Mouse (Mus musculus): ENCODE measurements around the gene Akap1. TPM values are rescaled to one million over a fixed set of nuclear protein-coding genes. Genes with fewer than 3 reads are reported as not detected.

The Akap1 gene
- 34.1 and 38.9 TPM in 2 replicates for polyA plus RNA-seq (2016; fragmentation: Nextera tagmentation; extraction: Ambion mirVana)

- Histone ChIP-seq H3K9ac (peak within 1 kb of the TSS; percentile 81), H3K4me1 (replicated peaks) (peaks cover 33% of the 10 kb centered on the region), H3K27me3 (replicated peaks) (no peaks in the 10 kb centered on the region), H3K36me3 (no peaks in the 10 kb centered on the region), H3K9me3 (replicated peaks) (no peaks in the 10 kb centered on the region), H3K4me2 (peak within 1 kb of the TSS; percentile 94), H3K27ac (ENCODE audit: poor library complexity, severe bottlenecking) (peak within 1 kb of the TSS; percentile 90), H3K4me3 (peak within 1 kb of the TSS; percentile 70)
- 2% methylated on average over 60 of the region's 60 CpGs for WGBS
- ATAC-seq (ENCODE audit: insufficient number of reproducible peaks, low FRiP score) = peak; percentile 96
Measured at GRCm38 (mm10) chr11:88864458-88865197, at the start of gene Akap1. Gene Akap1, minus strand, starts transcription at chr11:88864586.

- H3K4me2 ChIP-seq = no peak overlapping the region
Measured at GRCm38 (mm10) chr11:88909388-88910036, 45.1 kb upstream of the Akap1 start.

GRCm38 (mm10) chr11:88908557-88909211 is 44.3 kb upstream of the Akap1 start:
- H3K4me3 ChIP-seq = no peak overlapping the region
- no peak overlapping the region for H3K27ac ChIP-seq (ENCODE audit: poor library complexity, severe bottlenecking)
- ATAC-seq (ENCODE audit: insufficient number of reproducible peaks, low FRiP score) = no peak
- peaks cover 6% of the 10 kb centered on the region; the same call in 1 of the 2 replicates for H3K4me1 ChIP-seq (replicated peaks)
- no peak overlapping the region for H3K4me2 ChIP-seq
- H3K9ac ChIP-seq = no peak overlapping the region
- no peaks in the 10 kb centered on the region for H3K27me3 ChIP-seq (replicated peaks)
- no peaks in the 10 kb centered on the region for H3K36me3 ChIP-seq
- WGBS = 96% methylated on average over 1 of the region's 1 CpGs
- H3K9me3 ChIP-seq (replicated peaks) = no peaks in the 10 kb centered on the region; the same call in 1 of the 2 replicates

More at GRCm38 (mm10) chr11:88909388-88910036, 45.1 kb upstream of the Akap1 start:
- H3K9ac ChIP-seq = no peak overlapping the region
- no peaks in the 10 kb centered on the region; the same call in 1 of the 2 replicates for H3K9me3 ChIP-seq (replicated peaks)
- ATAC-seq (ENCODE audit: insufficient number of reproducible peaks, low FRiP score) = no peak
- H3K36me3 ChIP-seq = no peaks in the 10 kb centered on the region
- no peak overlapping the region for H3K4me3 ChIP-seq
- H3K4me1 ChIP-seq (replicated peaks) = peaks cover 6% of the 10 kb centered on the region; the same call in 1 of the 2 replicates
- WGBS = 74% methylated on average over 8 of the region's 8 CpGs
- no peaks in the 10 kb centered on the region for H3K27me3 ChIP-seq (replicated peaks)
- H3K27ac ChIP-seq (ENCODE audit: poor library complexity, severe bottlenecking) = no peak overlapping the region

GRCm38 (mm10) chr11:88907886-88908285 is 43.5 kb upstream of the Akap1 start:
- WGBS = 92% methylated on average over 7 of the region's 7 CpGs
- Histone ChIP-seq H3K27ac (ENCODE audit: poor library complexity, severe bottlenecking) (no peak overlapping the region), H3K4me3 (no peak overlapping the region), H3K4me1 (replicated peaks) (peaks cover 9% of the 10 kb centered on the region), H3K9ac (no peak overlapping the region), H3K4me2 (no peak overlapping the region), H3K36me3 (no peaks in the 10 kb centered on the region), H3K27me3 (replicated peaks) (no peaks in the 10 kb centered on the region), H3K9me3 (replicated peaks) (no peaks in the 10 kb centered on the region; the same call in 1 of the 2 replicates)
- no peak for ATAC-seq (ENCODE audit: insufficient number of reproducible peaks, low FRiP score)

- Histone ChIP-seq H3K4me2 (no peak overlapping the region), H3K9ac (no peak overlapping the region), H3K4me1 (replicated peaks) (peaks cover 29% of the 10 kb centered on the region), H3K36me3 (no peaks in the 10 kb centered on the region), H3K27ac (ENCODE audit: poor library complexity, severe bottlenecking) (no peak overlapping the region), H3K9me3 (replicated peaks) (no peaks in the 10 kb centered on the region; the same call in 1 of the 2 replicates), H3K27me3 (replicated peaks) (no peaks in the 10 kb centered on the region), H3K4me3 (no peak overlapping the region)
- ATAC-seq (ENCODE audit: insufficient number of reproducible peaks, low FRiP score) = no peak
- 11% methylated on average over 2 of the region's 2 CpGs for WGBS
Measured at GRCm38 (mm10) chr11:88905621-88906020, 41.2 kb upstream of the Akap1 start.

- no peak overlapping the region for H3K4me2 ChIP-seq
- no peak overlapping the region for H3K27ac ChIP-seq (ENCODE audit: poor library complexity, severe bottlenecking)
- WGBS = 55% methylated on average over 2 of the region's 2 CpGs
- H3K36me3 ChIP-seq = no peaks in the 10 kb centered on the region
- no peak overlapping the region for H3K9ac ChIP-seq
- no peaks in the 10 kb centered on the region for H3K9me3 ChIP-seq (replicated peaks)
- no peak overlapping the region for H3K4me3 ChIP-seq
- ATAC-seq (ENCODE audit: insufficient number of reproducible peaks, low FRiP score) = no peak
- H3K27me3 ChIP-seq (replicated peaks) = no peaks in the 10 kb centered on the region
- H3K4me1 ChIP-seq (replicated peaks) = peaks cover 29% of the 10 kb centered on the region
Measured at GRCm38 (mm10) chr11:88904080-88904479, 39.7 kb upstream of the Akap1 start.

GRCm38 (mm10) chr11:88902762-88903161 is 38.4 kb upstream of the Akap1 start:
- Histone ChIP-seq H3K4me3 (no peak overlapping the region), H3K4me2 (no peak overlapping the region), H3K9me3 (replicated peaks) (no peaks in the 10 kb centered on the region), H3K27ac (ENCODE audit: poor library complexity, severe bottlenecking) (no peak overlapping the region), H3K9ac (no peak overlapping the region), H3K36me3 (no peaks in the 10 kb centered on the region), H3K27me3 (replicated peaks) (no peaks in the 10 kb centered on the region), H3K4me1 (replicated peaks) (peaks cover 32% of the 10 kb centered on the region)
- ATAC-seq (ENCODE audit: insufficient number of reproducible peaks, low FRiP score) = no peak
- WGBS = 67% methylated on average over 6 of the region's 6 CpGs

GRCm38 (mm10) chr11:88901341-88901802 is 37.0 kb upstream of the Akap1 start:
- Histone ChIP-seq H3K4me2 (peak overlapping the region; percentile 34), H3K9ac (peak overlapping the region; percentile 28; the same call in 1 of the 2 replicates), H3K27me3 (replicated peaks) (no peaks in the 10 kb centered on the region)

GRCm38 (mm10) chr11:88899561-88899960 is 35.2 kb upstream of the Akap1 start:
- no peaks in the 10 kb centered on the region for H3K27me3 ChIP-seq (replicated peaks)
- WGBS = 87% methylated on average over 6 of the region's 6 CpGs
- no peak for ATAC-seq (ENCODE audit: insufficient number of reproducible peaks, low FRiP score)
- no peak overlapping the region for H3K4me2 ChIP-seq
- no peak overlapping the region for H3K9ac ChIP-seq
- no peak overlapping the region for H3K4me3 ChIP-seq
- no peak overlapping the region for H3K27ac ChIP-seq (ENCODE audit: poor library complexity, severe bottlenecking)
- H3K36me3 ChIP-seq = no peaks in the 10 kb centered on the region
- H3K4me1 ChIP-seq (replicated peaks) = peaks cover 31% of the 10 kb centered on the region
- no peaks in the 10 kb centered on the region for H3K9me3 ChIP-seq (replicated peaks)

More at GRCm38 (mm10) chr11:88901341-88901802, 37.0 kb upstream of the Akap1 start:
- H3K4me3 ChIP-seq = no peak overlapping the region
- H3K4me1 ChIP-seq (replicated peaks) = peaks cover 36% of the 10 kb centered on the region
- no peaks in the 10 kb centered on the region for H3K9me3 ChIP-seq (replicated peaks)
- 35% methylated on average over 7 of the region's 7 CpGs for WGBS
- H3K27ac ChIP-seq (ENCODE audit: poor library complexity, severe bottlenecking) = peak overlapping the region; percentile 69
- H3K36me3 ChIP-seq = no peaks in the 10 kb centered on the region
- ATAC-seq (ENCODE audit: insufficient number of reproducible peaks, low FRiP score) = no peak

GRCm38 (mm10) chr11:88898380-88898763 is 34.0 kb upstream of the Akap1 start:
- H3K27me3 ChIP-seq (replicated peaks) = no peaks in the 10 kb centered on the region
- no peak overlapping the region for H3K4me2 ChIP-seq
- no peak overlapping the region for H3K9ac ChIP-seq
- ATAC-seq (ENCODE audit: insufficient number of reproducible peaks, low FRiP score) = no peak
- H3K27ac ChIP-seq (ENCODE audit: poor library complexity, severe bottlenecking) = no peak overlapping the region
- WGBS = 82% methylated on average over 4 of the region's 4 CpGs
- H3K36me3 ChIP-seq = no peaks in the 10 kb centered on the region
- no peak overlapping the region for H3K4me3 ChIP-seq
- no peaks in the 10 kb centered on the region for H3K9me3 ChIP-seq (replicated peaks)
- H3K4me1 ChIP-seq (replicated peaks) = peaks cover 31% of the 10 kb centered on the region
